Mouse (Mus musculus) hindbrain, embryonic 16.5 days (tissue): Measurements from ENCODE around the gene Kifc1. TPM values are rescaled to one million over a fixed set of nuclear protein-coding genes. Genes with fewer than 3 reads are reported as not detected.
"Not testable (repeated sequence)": the region's sequence is repeated elsewhere in the genome, so short reads cannot be mapped to it uniquely, and the experiment has no call there.

Source experiments
- ATAC-seq: fragments of 200-750 bp; cut with Nextera tagmentation; 2 replicates; pipeline ENCODE4 v1.8.0; 2017; ENCODE audit warnings: moderate TSS enrichment, moderate library complexity
- H3K27ac ChIP-seq: fragments of 300-500 bp; sonication (generic); 2 replicates; pipeline ENCODE4 v1.5.1; 2014; ENCODE audit warnings: low read depth, mild to moderate bottlenecking, control low read depth, low read length, moderate library complexity
- H3K27me3 ChIP-seq: fragments of 300-500 bp; sonication (generic); replicated peaks from 2 replicates; pipeline ENCODE4 v1.6.1; 2014; ENCODE audit warnings: low read length; ENCODE audit not compliant: control insufficient read depth, insufficient read depth
- H3K36me3 ChIP-seq: fragments of 300-500 bp; sonication (generic); 2 replicates; pipeline ENCODE4 v1.6.1; 2014; ENCODE audit warnings: mild to moderate bottlenecking, low read length, moderate library complexity, mixed read lengths; ENCODE audit not compliant: control insufficient read depth, insufficient read depth
- H3K4me1 ChIP-seq: fragments of 300-500 bp; sonication (generic); 2 replicates; pipeline ENCODE4 v1.6.1; 2014; ENCODE audit warnings: low read depth, low read length; ENCODE audit not compliant: control insufficient read depth, insufficient read depth
- H3K4me2 ChIP-seq: fragments of 300-500 bp; sonication (generic); 2 replicates; pipeline ENCODE4 v1.6.1; 2014; ENCODE audit warnings: mild to moderate bottlenecking, low read length, control low read depth, moderate library complexity
- H3K4me3 ChIP-seq: fragments of 300-500 bp; sonication (generic); 2 replicates; pipeline ENCODE4 v1.5.1; 2014; ENCODE audit warnings: mild to moderate bottlenecking, low read length, control low read depth, moderate library complexity
- H3K9ac ChIP-seq: fragments of 300-500 bp; sonication (generic); 2 replicates; pipeline ENCODE4 v1.6.1; 2014; ENCODE audit warnings: low read depth, mild to moderate bottlenecking, control low read depth, low read length, moderate library complexity
- H3K9me3 ChIP-seq: fragments of 300-500 bp; sonication (generic); 2 replicates; pipeline ENCODE4 v1.6.1; 2014; ENCODE audit warnings: mild to moderate bottlenecking, low read length, moderate library complexity; ENCODE audit not compliant: control insufficient read depth
- WGBS: fragments of 180-500 bp; shearing (Covaris S2); extraction: QIAGEN DNeasy Blood & Tissue Kit; methylation state at CpG from one replicate; pipeline ENCODE4 v1.1.7; 2014; 5-methylcytosine and 5-hydroxymethylcytosine counted together
- polyA plus RNA-seq: library from polyadenylated mRNA; unstranded; fragments of >200 nt; fragmentation: Nextera tagmentation; extraction: Ambion mirVana; gene quantifications from 2 replicates; pipeline ENCODE4 v1.2.1, GENCODE M21; 2015

Kifc1 gene
- polyA plus RNA-seq, 1 experiment from 2014 or later = 2.5 TPM

GRCm38 (mm10) chr17:33884320-33884719 is 6.1 kb downstream of the Kifc1 start:
- H3K4me2 ChIP-seq, H3K36me3 ChIP-seq, ATAC-seq, H3K4me3 ChIP-seq, H3K9me3 ChIP-seq, H3K27ac ChIP-seq, H3K27me3 ChIP-seq, H3K4me1 ChIP-seq, H3K9ac ChIP-seq: not testable (repeated sequence)
- WGBS = 91% methylated on average over 7 of the region's 11 CpGs

GRCm38 (mm10) chr17:33875797-33876196 is 14.7 kb downstream of the Kifc1 start:
- H3K36me3 ChIP-seq, H3K9ac ChIP-seq, H3K27ac ChIP-seq, ATAC-seq, H3K4me2 ChIP-seq, H3K27me3 ChIP-seq, H3K4me3 ChIP-seq, H3K9me3 ChIP-seq, H3K4me1 ChIP-seq: not testable (repeated sequence)
- 81% methylated on average over 5 of the region's 5 CpGs for WGBS

DNA sequence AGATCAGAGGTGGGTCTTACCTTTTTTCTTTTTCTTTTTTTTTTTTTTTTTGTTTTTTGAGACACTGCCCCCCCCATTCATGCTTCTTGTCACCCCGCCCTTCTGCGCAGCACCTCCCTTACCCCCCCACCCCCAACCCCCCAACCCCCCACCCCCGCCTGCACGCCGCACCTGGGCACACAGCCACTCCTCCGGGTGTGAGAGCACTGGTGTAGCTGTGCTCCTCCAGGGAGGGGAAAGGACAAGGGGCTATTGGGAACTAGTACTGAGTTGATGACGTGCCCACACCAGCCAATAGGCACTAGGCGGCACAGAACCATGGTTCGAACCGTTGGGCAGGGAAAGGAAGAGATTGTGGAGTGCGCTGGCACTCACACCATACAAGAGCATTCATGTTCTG is 16.1 kb downstream of the Kifc1 start:
- no peaks in the 10 kb centered on the region for H3K36me3 ChIP-seq
- H3K9me3 ChIP-seq = no peaks in the 10 kb centered on the region
- H3K27ac ChIP-seq = no peak overlapping the region
- no peaks in the 10 kb centered on the region for H3K4me1 ChIP-seq
- H3K4me3 ChIP-seq = no peak overlapping the region
- no peak for ATAC-seq
- no peaks in the 10 kb centered on the region for H3K27me3 ChIP-seq
- 89% methylated on average over 11 of the region's 11 CpGs for WGBS
- H3K4me2 ChIP-seq = no peak overlapping the region
- no peak overlapping the region for H3K9ac ChIP-seq

- H3K4me2 ChIP-seq, H3K4me1 ChIP-seq, ATAC-seq, H3K36me3 ChIP-seq, H3K9ac ChIP-seq, H3K9me3 ChIP-seq, H3K4me3 ChIP-seq, H3K27me3 ChIP-seq, H3K27ac ChIP-seq: not testable (repeated sequence)
- WGBS = no CpG with 5 or more reads among the region's 12 CpGs
Measured at GRCm38 (mm10) chr17:33873537-33873936, 16.9 kb downstream of the Kifc1 start, which contains the start of gene Gm7029. TSS of gene Gm7029 (plus strand) at chr17:33873837.

- Histone ChIP-seq H3K4me2 (no peak overlapping the region), H3K36me3 (no peaks in the 10 kb centered on the region), H3K27me3 (no peaks in the 10 kb centered on the region), H3K4me1 (no peaks in the 10 kb centered on the region), H3K9ac (no peak overlapping the region), H3K4me3 (no peak overlapping the region), H3K9me3 (no peaks in the 10 kb centered on the region), H3K27ac (no peak overlapping the region)
- 37% methylated on average over 9 of the region's 9 CpGs for whole genome bisulfite sequencing
- ATAC-seq = no peak
Measured at GRCm38 (mm10) chr17:33865330-33866030, 25.0 kb downstream of the Kifc1 start.

GRCm38 (mm10) chr17:33857816-33858215 is 32.6 kb downstream of the Kifc1 start:
- Histone ChIP-seq H3K4me1 (no peaks in the 10 kb centered on the region), H3K9me3 (no peaks in the 10 kb centered on the region), H3K27ac (no peak overlapping the region), H3K36me3 (no peaks in the 10 kb centered on the region), H3K9ac (no peak overlapping the region), H3K27me3 (no peaks in the 10 kb centered on the region), H3K4me3 (no peak overlapping the region), H3K4me2 (no peak overlapping the region)
- WGBS = 52% methylated on average over 4 of the region's 4 CpGs
- ATAC-seq = no peak

- H3K27ac ChIP-seq = no peak overlapping the region
- peaks cover 10% of the 10 kb centered on the region; the same call in 1 of the 2 replicates for H3K36me3 ChIP-seq
- no peak overlapping the region for H3K4me3 ChIP-seq
- H3K4me2 ChIP-seq = no peak overlapping the region
- H3K27me3 ChIP-seq = no peaks in the 10 kb centered on the region
- H3K9me3 ChIP-seq = no peaks in the 10 kb centered on the region
- 77% methylated on average over 1 of the region's 1 CpGs for WGBS
- H3K4me1 ChIP-seq = no peaks in the 10 kb centered on the region
- H3K9ac ChIP-seq = no peak overlapping the region
- ATAC-seq = no peak
Measured at GRCm38 (mm10) chr17:33851331-33851730, 39.1 kb downstream of the Kifc1 start.

DNA sequence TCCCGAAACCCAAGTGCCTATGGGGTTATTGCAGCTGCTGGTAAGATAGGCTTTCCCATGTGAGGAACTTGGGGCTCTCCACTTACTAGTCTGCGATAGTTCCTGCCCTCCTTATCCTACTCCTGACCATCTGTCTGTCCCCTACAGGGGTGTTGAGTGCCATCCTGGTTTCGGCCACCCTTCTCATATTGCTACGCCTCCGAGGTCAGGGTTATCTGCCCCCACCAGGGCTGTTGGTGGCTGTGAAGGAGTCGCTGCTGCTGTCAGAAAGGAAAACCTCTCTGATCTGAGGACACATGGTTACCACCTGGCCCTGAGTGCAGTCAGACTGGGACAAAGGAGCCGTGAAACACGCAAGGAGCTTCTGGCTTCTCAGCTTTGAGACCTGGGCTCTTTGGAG is 42.3 kb downstream of the Kifc1 start:
- ATAC-seq = no peak
- WGBS = 91% methylated on average over 8 of the region's 8 CpGs

DNA sequence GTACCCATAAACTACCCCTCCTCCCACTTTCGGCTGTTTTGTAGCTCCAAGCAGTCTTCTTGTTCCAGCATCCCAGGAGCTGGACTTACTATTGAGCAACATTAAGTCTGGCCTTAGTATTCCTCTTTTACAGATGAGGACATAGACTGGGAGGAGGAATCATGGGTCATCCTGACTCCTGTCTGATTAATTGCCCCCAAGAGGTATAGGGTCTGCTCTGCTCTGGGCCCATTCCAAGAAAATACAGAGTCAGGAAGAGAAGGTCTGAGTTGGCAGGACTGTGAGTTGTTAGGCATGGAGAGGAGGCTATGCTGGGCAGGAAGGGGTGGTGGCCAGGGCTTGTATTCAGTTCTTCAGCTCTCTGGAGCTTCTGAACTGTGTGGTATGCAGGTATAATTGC is 46.3 kb downstream of the Kifc1 start:
- 82% methylated on average over 1 of the region's 1 CpGs for WGBS
- Histone ChIP-seq H3K36me3 (peaks cover 7% of the 10 kb centered on the region; the same call in 1 of the 2 replicates), H3K27ac (no peak overlapping the region), H3K9ac (no peak overlapping the region), H3K4me1 (peaks cover 12% of the 10 kb centered on the region), H3K4me3 (peak overlapping the region; percentile 91), H3K4me2 (peak overlapping the region; percentile 97), H3K9me3 (no peaks in the 10 kb centered on the region), H3K27me3 (no peaks in the 10 kb centered on the region)
- ATAC-seq = no peak

More for the DNA sequence above, 42.3 kb downstream of the Kifc1 start:
- H3K4me2 ChIP-seq = no peak overlapping the region
- no peak overlapping the region for H3K9ac ChIP-seq
- H3K27ac ChIP-seq = no peak overlapping the region
- H3K36me3 ChIP-seq = peaks cover 10% of the 10 kb centered on the region; the same call in 1 of the 2 replicates
- H3K27me3 ChIP-seq = no peaks in the 10 kb centered on the region
- H3K4me1 ChIP-seq = peaks cover 12% of the 10 kb centered on the region
- H3K4me3 ChIP-seq = no peak overlapping the region
- no peaks in the 10 kb centered on the region for H3K9me3 ChIP-seq
